ENCODE assay signal across 22 mouse cellular contexts in genomic region chr12:75504991-75505650, GRCm38 (mm10).
DNase-seq lines count a peak whose midpoint lies in the region; ATAC-seq and TF ChIP-seq lines count a peak whose summit lies in the region.
"Had no signal": no experiment of that assay in that cellular context is flagged by ENCODE, and none has a peak within 500 bp of the region (broad histone marks: within the 10 kb centered on the region; RNA-seq: fewer than 3 reads in every experiment).

No protein-coding gene starts in this region.

- H3K4me1 ChIP-seq in liver, embryonic 12.5 days, result peaks cover 14% of the 10 kb centered on the region
- no peaks in the 10 kb centered on the region for H3K4me1 ChIP-seq in liver, postnatal 0 days (ENCODE audit: insufficient read depth)
- H3K4me1 ChIP-seq in midbrain, embryonic 10.5 days, result no peaks in the 10 kb centered on the region
- H3K4me1 ChIP-seq: hindbrain, embryonic 10.5 days had no signal

- WGBS in liver, embryonic 12.5 days (ENCODE audit: insufficient replicate concordance), result 51% methylated on average over 6 of the region's 6 CpGs
- 60% methylated on average over 6 of the region's 6 CpGs for WGBS in liver, postnatal 0 days (ENCODE audit: insufficient replicate concordance)
- WGBS in midbrain, embryonic 10.5 days, result 84% methylated on average over 6 of the region's 6 CpGs

- peak; percentile 72 for ATAC-seq in liver, embryonic 12.5 days
- no peak for ATAC-seq in liver, postnatal 0 days
- ATAC-seq in common myeloid progenitor, adult 5-6 weeks (replicated peaks; ENCODE audit: low read depth, poor library complexity, severe bottlenecking), result peak; percentile 62; the same call in 1 of the 2 replicates
- ATAC-seq: activated CD4-positive, CD25-positive, alpha-beta regulatory T cell, adult 4 months; CD4-positive, CD25-positive, alpha-beta regulatory T cell, adult 4 months; forebrain, embryonic 16.5 days; Patski had no signal

- H3K36me3 ChIP-seq in liver, embryonic 12.5 days, result peaks cover 13% of the 10 kb centered on the region; the same call in 1 of the 2 replicates
- H3K36me3 ChIP-seq in liver, postnatal 0 days (replicated peaks; ENCODE audit: insufficient read depth, low read length), result no peaks in the 10 kb centered on the region
- peaks cover 10% of the 10 kb centered on the region for H3K36me3 ChIP-seq in midbrain, embryonic 10.5 days

- H3K4me3 ChIP-seq in liver, embryonic 12.5 days, result no peak overlapping the region
- H3K4me3 ChIP-seq in liver, postnatal 0 days (ENCODE audit: low read depth, low read length), result no peak overlapping the region
- H3K4me3 ChIP-seq in midbrain, embryonic 10.5 days, result no peak overlapping the region
- H3K4me3 ChIP-seq: embryonic facial prominence, embryonic 13.5 days; forebrain, embryonic 12.5 days; hindbrain, embryonic 10.5 days had no signal

- peak; percentile 55 for DNase-seq in heart, adult 11 months
- DNase-seq in heart, postnatal 4 days, result no peak
- DNase-seq in liver, postnatal 0 days, result no peak
- DNase-seq in left cerebral cortex, adult 11 months (ENCODE audit: low spot score), result no peak
- DNase-seq in midbrain, embryonic 10.5 days (ENCODE audit: low spot score), result no peak
- DNase-seq: adrenal gland, postnatal 14 days; B cell, adult 2 months; cerebellum, adult 2 months; cerebellum, postnatal 14 days; gastrocnemius, postnatal 10 days; heart, postnatal 10 days had no signal

- no peak overlapping the region for H3K4me2 ChIP-seq in liver, embryonic 12.5 days
- H3K4me2 ChIP-seq in liver, postnatal 0 days (ENCODE audit: low read depth, low read length), result no peak overlapping the region
- H3K4me2 ChIP-seq: embryonic facial prominence, embryonic 13.5 days; forebrain, embryonic 12.5 days; hindbrain, embryonic 14.5 days had no signal

- TF ChIP-seq CTCF in liver, postnatal 0 days (IDR thresholded peaks at IDR 0.05; ENCODE audit: low read depth), result no peak

- no peaks in the 10 kb centered on the region for H3K9me3 ChIP-seq in liver, embryonic 12.5 days (replicated peaks)
- H3K9me3 ChIP-seq in liver, postnatal 0 days (ENCODE audit: low read length), result no peaks in the 10 kb centered on the region
- H3K9me3 ChIP-seq in midbrain, embryonic 10.5 days (replicated peaks), result no peaks in the 10 kb centered on the region
- H3K9me3 ChIP-seq: embryonic facial prominence, embryonic 13.5 days; forebrain, embryonic 12.5 days; G1E; hindbrain, embryonic 10.5 days had no signal

- H3K27me3 ChIP-seq in liver, embryonic 12.5 days (replicated peaks), result no peaks in the 10 kb centered on the region
- no peaks in the 10 kb centered on the region for H3K27me3 ChIP-seq in liver, postnatal 0 days (ENCODE audit: insufficient read depth, low read length)
- H3K27me3 ChIP-seq in midbrain, embryonic 10.5 days (ENCODE audit: low read depth, poor library complexity, severe bottlenecking), result no peaks in the 10 kb centered on the region
- H3K27me3 ChIP-seq: embryonic facial prominence, embryonic 13.5 days; forebrain, embryonic 12.5 days; Patski had no signal

- H3K9ac ChIP-seq in liver, embryonic 12.5 days, result no peak overlapping the region
- no peak overlapping the region for H3K9ac ChIP-seq in liver, postnatal 0 days (replicated peaks)
- H3K9ac ChIP-seq: embryonic facial prominence, embryonic 13.5 days; forebrain, embryonic 12.5 days; hindbrain, embryonic 14.5 days had no signal

- H3K27ac ChIP-seq in liver, embryonic 12.5 days, result no peak overlapping the region
- no peak overlapping the region for H3K27ac ChIP-seq in liver, postnatal 0 days (ENCODE audit: low read depth)
- H3K27ac ChIP-seq in midbrain, embryonic 10.5 days (replicated peaks), result no peak overlapping the region
- H3K27ac ChIP-seq: embryonic facial prominence, embryonic 13.5 days; forebrain, embryonic 12.5 days; hindbrain, embryonic 10.5 days; hindbrain, embryonic 14.5 days had no signal

- no peak for TF ChIP-seq EP300 in liver, postnatal 0 days (IDR thresholded peaks at IDR 0.05; ENCODE audit: low read depth)
